Mouse (Mus musculus) ES-E14 (cell line): ENCODE results near the gene Ptpn1.

Experiments
- MAFK ChIP-seq: IDR thresholded peaks from 2 replicates; pipeline ENCODE4 v1.6.1; 2014; ENCODE audit warnings: mild to moderate bottlenecking, low read depth, low read length, inconsistent platforms; ENCODE audit not compliant: insufficient read depth
- ZC3H11A ChIP-seq: IDR thresholded peaks from 2 replicates; pipeline ENCODE4 v1.6.1; 2012; ENCODE audit warnings: low read depth, mild to moderate bottlenecking, inconsistent platforms, low read length, borderline replicate concordance

DNA sequence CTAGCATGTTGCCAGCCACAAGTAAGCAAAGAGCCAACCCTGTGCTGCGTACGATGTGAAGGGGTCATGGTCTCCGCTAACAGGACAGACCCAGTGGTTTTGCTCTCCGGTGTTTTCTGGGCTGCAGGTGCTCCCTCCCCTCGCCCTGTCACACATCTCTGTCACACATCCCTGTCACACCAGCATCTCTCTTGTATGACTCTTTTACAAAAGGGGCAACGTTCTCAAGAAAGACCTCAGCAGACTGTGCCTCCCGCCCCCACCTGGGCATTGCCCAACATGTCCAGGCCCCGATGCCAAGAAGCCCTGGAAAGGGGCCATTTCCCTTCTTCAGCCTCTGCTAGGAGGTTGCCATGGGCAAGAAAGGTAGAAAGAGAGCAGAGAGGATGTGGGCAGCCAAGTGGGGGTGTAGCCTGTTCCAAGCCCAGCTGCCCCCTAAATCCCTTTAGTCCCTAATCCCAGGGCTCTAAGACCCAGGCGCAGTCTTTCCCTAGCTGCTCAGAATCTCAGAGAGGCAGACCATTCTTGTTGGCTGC lies 10.8 kb upstream of the Ptpn1 start:
- no peak for TF ChIP-seq MAFK
- no peak for TF ChIP-seq ZC3H11A
